Mouse (Mus musculus) liver, embryonic 11.5 days (tissue): Measurements from ENCODE around the gene Fyb. TPM values are rescaled to one million over a fixed set of nuclear protein-coding genes. Genes with fewer than 3 reads are reported as not detected.

ENCODE experiments used
- ATAC-seq: fragments of 200-750 bp; cut with Nextera tagmentation; replicated peaks from 2 replicates; pipeline ENCODE4 v1.8.0; 2017; ENCODE audit warnings: moderate number of reproducible peaks, mild to moderate bottlenecking, moderate TSS enrichment, moderate library complexity; ENCODE audit not compliant: low FRiP score
- DNase-seq: peaks from one replicate; pipeline ENCODE4 v3.0.0-alpha.2; 2017; ENCODE audit warnings: low spot score
- H3K27ac ChIP-seq: fragments of 300-500 bp; sonication (generic); 2 replicates; pipeline ENCODE4 v1.5.1; 2014; ENCODE audit warnings: mild to moderate bottlenecking, low read depth, low read length, control low read depth
- H3K27me3 ChIP-seq: fragments of 300-500 bp; sonication (generic); replicated peaks from 2 replicates; pipeline ENCODE4 v1.6.1; 2014; ENCODE audit warnings: low read length, mixed read lengths; ENCODE audit not compliant: control insufficient read depth, insufficient read depth
- H3K36me3 ChIP-seq: fragments of 300-500 bp; sonication (generic); 2 replicates; pipeline ENCODE4 v1.6.1; 2014; ENCODE audit warnings: mild to moderate bottlenecking, low read length, moderate library complexity, mixed read lengths; ENCODE audit not compliant: control insufficient read depth, insufficient read depth
- H3K4me1 ChIP-seq: fragments of 300-500 bp; sonication (generic); replicated peaks from 2 replicates; pipeline ENCODE4 v1.6.1; 2014; ENCODE audit warnings: low read length, mixed read lengths; ENCODE audit not compliant: control insufficient read depth, insufficient read depth
- H3K4me2 ChIP-seq: fragments of 300-500 bp; sonication (generic); 2 replicates; pipeline ENCODE4 v1.6.1; 2014; ENCODE audit warnings: mild to moderate bottlenecking, control low read depth, moderate library complexity
- H3K4me3 ChIP-seq: fragments of 300-500 bp; sonication (generic); 2 replicates; pipeline ENCODE4 v1.5.1; 2014; ENCODE audit warnings: low read depth, low read length, control low read depth
- H3K9ac ChIP-seq: fragments of 300-500 bp; sonication (generic); 2 replicates; pipeline ENCODE4 v1.6.1; 2014; ENCODE audit warnings: low read depth, low read length, control low read depth
- H3K9me3 ChIP-seq: fragments of 300-500 bp; sonication (generic); 2 replicates; pipeline ENCODE4 v1.6.1; 2016; ENCODE audit warnings: low read length, inconsistent platforms, mixed read lengths; ENCODE audit not compliant: control insufficient read depth
- WGBS: fragments of 180-500 bp; shearing (Covaris S2); extraction: QIAGEN DNeasy Blood & Tissue Kit; methylation state at CpG from one replicate; pipeline ENCODE4 v1.1.7; 2014; 5-methylcytosine and 5-hydroxymethylcytosine counted together
- polyA plus RNA-seq: library from polyadenylated mRNA; unstranded; fragments of >200 nt; fragmentation: Nextera tagmentation; extraction: Ambion mirVana; gene quantifications from 2 replicates; pipeline ENCODE4 v1.2.1, GENCODE M21; 2014

The Fyb gene
- polyA plus RNA-seq, 1 experiment from 2014 or later: 38.7 TPM

DNA sequence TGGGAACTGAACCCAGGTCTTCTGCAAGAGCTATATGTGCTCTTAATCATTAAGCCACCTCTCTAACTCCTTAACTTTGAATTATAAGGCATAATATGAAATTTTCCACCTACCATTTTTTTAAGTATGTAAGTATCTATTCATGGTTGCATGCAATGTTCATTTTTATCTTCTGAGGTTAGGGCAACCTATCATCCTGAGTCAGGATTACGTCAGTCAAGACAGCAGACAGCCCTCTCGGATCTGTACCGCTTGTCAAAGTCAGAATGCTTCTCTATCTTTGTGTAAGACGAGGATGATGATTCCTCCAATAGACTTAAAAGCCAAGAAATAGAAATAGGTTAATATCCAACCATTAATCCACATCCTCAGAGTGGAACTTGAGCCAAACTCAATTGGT, 33.6 kb downstream of the Fyb start:
- DNase-seq (no peak), ATAC-seq (no peak)
- 58% methylated on average over 4 of the region's 4 CpGs for WGBS
- no peak overlapping the region for H3K4me3 ChIP-seq
- peaks cover 21% of the 10 kb centered on the region for H3K4me1 ChIP-seq
- H3K36me3 ChIP-seq: no peaks in the 10 kb centered on the region
- H3K27me3 ChIP-seq: no peaks in the 10 kb centered on the region
- no peak overlapping the region for H3K27ac ChIP-seq
- no peak overlapping the region for H3K9ac ChIP-seq
- no peak overlapping the region for H3K4me2 ChIP-seq
- H3K9me3 ChIP-seq: no peaks in the 10 kb centered on the region

- H3K27me3 ChIP-seq: no peaks in the 10 kb centered on the region
- no peak overlapping the region for H3K9ac ChIP-seq
- DNase-seq (no peak), ATAC-seq (no peak)
- no peak overlapping the region for H3K27ac ChIP-seq
- no peak overlapping the region for H3K4me2 ChIP-seq
- peaks cover 19% of the 10 kb centered on the region for H3K4me1 ChIP-seq
- H3K36me3 ChIP-seq: no peaks in the 10 kb centered on the region
- 75% methylated on average over 6 of the region's 6 CpGs for WGBS
- H3K9me3 ChIP-seq: no peaks in the 10 kb centered on the region
- H3K4me3 ChIP-seq: no peak overlapping the region
Observed at GRCm38 (mm10) chr15:6556911-6557310, 34.3 kb downstream of the Fyb start.

GRCm38 (mm10) chr15:6557552-6557951, 34.9 kb downstream of the Fyb start:
- peaks cover 16% of the 10 kb centered on the region for H3K4me1 ChIP-seq
- WGBS: 66% methylated on average over 4 of the region's 4 CpGs
- H3K4me3 ChIP-seq: no peak overlapping the region
- no peaks in the 10 kb centered on the region for H3K9me3 ChIP-seq
- H3K4me2 ChIP-seq: no peak overlapping the region
- no peaks in the 10 kb centered on the region for H3K27me3 ChIP-seq
- ATAC-seq (no peak), DNase-seq (no peak)
- H3K27ac ChIP-seq: no peak overlapping the region
- H3K36me3 ChIP-seq: no peaks in the 10 kb centered on the region
- H3K9ac ChIP-seq: no peak overlapping the region

GRCm38 (mm10) chr15:6559188-6559587, 36.5 kb downstream of the Fyb start:
- Histone ChIP-seq H3K27ac (no peak overlapping the region), H3K9ac (no peak overlapping the region), H3K4me3 (no peak overlapping the region), H3K9me3 (no peaks in the 10 kb centered on the region), H3K27me3 (no peaks in the 10 kb centered on the region), H3K4me2 (no peak overlapping the region), H3K4me1 (peaks cover 12% of the 10 kb centered on the region), H3K36me3 (no peaks in the 10 kb centered on the region)
- DNase-seq (no peak), ATAC-seq (no peak)
- WGBS: 72% methylated on average over 9 of the region's 9 CpGs

DNA sequence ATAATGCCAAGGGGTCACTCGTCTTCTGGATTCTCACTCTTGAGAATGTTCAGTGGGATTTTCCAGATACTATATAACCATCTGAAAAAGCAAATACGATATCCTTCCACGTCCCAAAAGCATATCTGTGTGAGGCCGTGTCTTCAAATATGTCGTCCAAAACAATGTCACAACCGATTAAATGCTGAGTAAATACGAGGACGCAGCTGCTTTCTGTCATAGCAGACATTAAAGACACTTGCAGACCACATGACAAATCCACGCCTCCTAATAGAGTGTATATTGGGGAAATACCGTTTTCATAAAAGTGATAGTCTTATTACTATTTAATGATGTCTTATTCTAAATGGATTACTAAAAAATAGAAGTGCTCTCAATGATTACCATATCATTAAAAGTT, 38.0 kb downstream of the Fyb start:
- H3K4me1 ChIP-seq: peaks cover 5% of the 10 kb centered on the region
- DNase-seq (no peak), ATAC-seq (no peak)
- no peak overlapping the region for H3K9ac ChIP-seq
- no peak overlapping the region for H3K4me2 ChIP-seq
- 84% methylated on average over 10 of the region's 10 CpGs for WGBS
- H3K36me3 ChIP-seq: no peaks in the 10 kb centered on the region
- no peaks in the 10 kb centered on the region for H3K9me3 ChIP-seq
- no peak overlapping the region for H3K27ac ChIP-seq
- no peak overlapping the region for H3K4me3 ChIP-seq
- H3K27me3 ChIP-seq: no peaks in the 10 kb centered on the region

DNA sequence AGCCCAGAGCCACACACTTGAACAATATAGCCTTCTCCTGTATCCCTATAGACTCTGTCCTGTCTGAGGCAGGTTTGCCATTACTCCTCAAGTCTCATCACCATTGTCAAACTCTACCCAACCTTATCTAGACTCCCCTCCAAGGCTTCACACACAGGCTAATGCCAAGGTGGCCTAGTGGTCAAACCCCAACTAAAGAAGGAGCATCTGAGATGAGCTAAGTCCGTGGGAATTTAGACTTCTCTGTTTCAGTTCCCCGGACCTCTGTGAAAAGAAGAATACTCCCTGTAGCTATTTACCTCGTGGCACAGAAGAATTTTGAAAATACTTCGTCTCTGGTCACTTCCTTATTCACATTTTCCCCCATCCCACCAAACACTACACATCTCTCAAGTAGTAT, 39.5 kb downstream of the Fyb start:
- H3K9ac ChIP-seq: no peak overlapping the region
- ATAC-seq: no peak
- H3K36me3 ChIP-seq: no peaks in the 10 kb centered on the region; the same call in 1 of the 2 replicates
- H3K27me3 ChIP-seq: no peaks in the 10 kb centered on the region
- peaks cover 5% of the 10 kb centered on the region for H3K4me1 ChIP-seq
- H3K27ac ChIP-seq: no peak overlapping the region
- no peak overlapping the region for H3K4me2 ChIP-seq
- DNase-seq: no peak
- WGBS: 67% methylated on average over 4 of the region's 4 CpGs
- no peaks in the 10 kb centered on the region for H3K9me3 ChIP-seq
- H3K4me3 ChIP-seq: no peak overlapping the region

DNA sequence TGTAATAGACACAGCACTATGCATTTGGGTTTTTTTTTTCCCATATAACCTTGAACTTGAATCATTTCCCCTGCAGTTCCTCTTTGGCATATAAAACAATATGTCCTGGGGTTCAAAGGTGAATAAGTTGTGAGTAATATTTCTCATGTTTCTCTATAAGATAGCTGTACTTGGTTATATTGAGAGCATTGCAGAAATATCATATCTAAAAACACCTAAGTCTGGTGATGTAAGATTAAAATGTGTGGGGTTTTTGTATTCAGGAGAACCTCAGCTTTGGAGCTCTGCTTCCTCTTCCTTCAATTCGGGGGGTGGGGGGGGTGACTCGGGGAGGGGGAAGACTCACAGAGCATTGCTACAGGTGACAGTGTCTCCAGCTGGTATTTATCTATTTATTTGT, 40.0 kb downstream of the Fyb start:
- no peaks in the 10 kb centered on the region for H3K9me3 ChIP-seq
- H3K36me3 ChIP-seq: no peaks in the 10 kb centered on the region; the same call in 1 of the 2 replicates
- no peaks in the 10 kb centered on the region for H3K27me3 ChIP-seq
- H3K4me1 ChIP-seq: peaks cover 7% of the 10 kb centered on the region
- no peak overlapping the region for H3K4me3 ChIP-seq
- no peak for DNase-seq
- H3K27ac ChIP-seq: no peak overlapping the region
- no peak overlapping the region for H3K9ac ChIP-seq
- ATAC-seq: no peak
- H3K4me2 ChIP-seq: no peak overlapping the region
- 46% methylated on average over 2 of the region's 2 CpGs for whole genome bisulfite sequencing

- ATAC-seq: peak; percentile 72
- no peak overlapping the region for H3K9ac ChIP-seq
- no peaks in the 10 kb centered on the region for H3K9me3 ChIP-seq
- peaks cover 11% of the 10 kb centered on the region for H3K4me1 ChIP-seq
- peak overlapping the region; percentile 32; the same call in 1 of the 2 replicates for H3K27ac ChIP-seq
- WGBS: 20% methylated on average over 11 of the region's 11 CpGs
- H3K36me3 ChIP-seq: no peaks in the 10 kb centered on the region; the same call in 1 of the 2 replicates
- peak overlapping the region; percentile 54 for H3K4me2 ChIP-seq
- peak; percentile 53 for DNase-seq
- no peaks in the 10 kb centered on the region for H3K27me3 ChIP-seq
- 0 out of 2 replicates have a peak overlapping the region, but pooled peaks have one; percentile 15 for H3K4me3 ChIP-seq
Observed at GRCm38 (mm10) chr15:6564977-6565421, 42.3 kb downstream of the Fyb start.

DNA sequence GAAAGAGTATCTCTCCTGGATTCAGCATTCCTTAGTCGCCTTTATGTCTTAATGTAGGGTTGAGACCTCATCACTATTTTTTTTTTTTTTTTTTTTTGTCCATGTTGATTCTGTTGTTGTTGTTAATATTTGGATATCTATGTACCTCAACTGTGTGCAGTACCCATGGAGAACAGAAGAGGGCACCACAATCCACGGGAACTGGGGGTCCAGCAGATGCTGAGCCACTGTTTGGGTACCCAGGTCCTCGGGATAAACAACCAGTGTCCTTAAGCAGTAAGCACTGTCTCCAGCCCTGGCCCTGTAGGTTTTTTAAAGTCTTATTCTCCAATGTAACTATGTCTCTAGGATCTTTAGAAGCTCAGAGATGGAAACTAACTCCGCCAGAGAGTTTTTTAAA, 43.2 kb downstream of the Fyb start:
- DNase-seq (peak; percentile 27), ATAC-seq (no peak)
- Histone ChIP-seq H3K36me3 (no peaks in the 10 kb centered on the region; the same call in 1 of the 2 replicates), H3K27me3 (no peaks in the 10 kb centered on the region), H3K9me3 (no peaks in the 10 kb centered on the region), H3K4me1 (peaks cover 11% of the 10 kb centered on the region), H3K27ac (no peak overlapping the region), H3K4me3 (no peak overlapping the region), H3K4me2 (no peak overlapping the region), H3K9ac (no peak overlapping the region)
- 90% methylated on average over 4 of the region's 4 CpGs for WGBS
